Mouse (Mus musculus): ENCODE results near the gene Commd1.
A peak's percentile ranks its signal among the peaks of the same experiment; 100 is the strongest.

Gene Commd1

GRCm38 (mm10) chr11:22858441-22859300, 123.5 kb downstream of the Commd1 start:
- DNase-seq (ENCODE audit: low spot score) = peak; percentile 35

GRCm38 (mm10) chr11:22857705-22858440, 124.3 kb downstream of the Commd1 start:
- no peak for DNase-seq (ENCODE audit: low spot score)

GRCm38 (mm10) chr11:22857106-22857704, 125.0 kb downstream of the Commd1 start:
- DNase-seq (ENCODE audit: low spot score) = no peak

- no peak for DNase-seq (ENCODE audit: low spot score)
These were observed 125.7 kb downstream of the Commd1 start for GRCm38 (mm10) chr11:22856371-22856965.

GRCm38 (mm10) chr11:22854571-22854970, 127.6 kb downstream of the Commd1 start:
- no peak for DNase-seq (ENCODE audit: low spot score)

- DNase-seq (ENCODE audit: low spot score) = no peak
These were observed 128.6 kb downstream of the Commd1 start for GRCm38 (mm10) chr11:22853477-22854157.

GRCm38 (mm10) chr11:22852510-22852909, 129.7 kb downstream of the Commd1 start:
- no peak for DNase-seq (ENCODE audit: low spot score)

- no peak for DNase-seq (ENCODE audit: low spot score)
These were observed 130.8 kb downstream of the Commd1 start for GRCm38 (mm10) chr11:22851416-22851815.

GRCm38 (mm10) chr11:22850077-22850476, 132.1 kb downstream of the Commd1 start:
- DNase-seq (ENCODE audit: low spot score) = no peak

GRCm38 (mm10) chr11:22848649-22849195, 133.5 kb downstream of the Commd1 start:
- no peak for DNase-seq (ENCODE audit: low spot score)

- peak; percentile 50 for DNase-seq (ENCODE audit: low spot score)
These were observed 134.2 kb downstream of the Commd1 start for GRCm38 (mm10) chr11:22847732-22848648.

- DNase-seq (ENCODE audit: low spot score) = no peak
These were observed 135.0 kb downstream of the Commd1 start for GRCm38 (mm10) chr11:22846960-22847731.
